Mouse (Mus musculus) heart, adult 2 months (tissue): Measurements from ENCODE around the gene Eif4a1.
A peak's percentile ranks its signal among the peaks of the same experiment; 100 is the strongest.

Experiments
- CTCF ChIP-seq: fragments of 200-600 bp; IDR thresholded peaks from 2 replicates; pipeline ENCODE4 v1.8.1; 2022; ENCODE audit warnings: antibody characterized with exemption, mild to moderate bottlenecking, moderate library complexity
- EP300 ChIP-seq: fragments of 200-500 bp; IDR thresholded peaks from 2 replicates; pipeline ENCODE4 v1.6.1; 2011; ENCODE audit warnings: low read depth, low read length, control low read depth; ENCODE audit not compliant: insufficient read depth

- TF ChIP-seq CTCF (no peak), EP300 (peak; percentile 85; the same call in 1 of the 2 replicates)
These were observed 9.3 kb upstream of the Eif4a1 start, which contains the start of gene Senp3 for GRCm38 (mm10) chr11:69681314-69682208.
